Mouse (Mus musculus) stomach, postnatal 0 days (tissue): ENCODE data around the gene Nynrin.

ENCODE experiments used
- CTCF ChIP-seq: IDR thresholded peaks from 2 replicates; pipeline ENCODE4 v1.5.1; 2016; ENCODE audit warnings: antibody characterized with exemption, low read depth, mild to moderate bottlenecking, moderate library complexity
- EP300 ChIP-seq: optimal IDR thresholded peaks from 2 replicates; pipeline ENCODE3; 2016; ENCODE audit warnings: antibody characterized with exemption

DNA sequence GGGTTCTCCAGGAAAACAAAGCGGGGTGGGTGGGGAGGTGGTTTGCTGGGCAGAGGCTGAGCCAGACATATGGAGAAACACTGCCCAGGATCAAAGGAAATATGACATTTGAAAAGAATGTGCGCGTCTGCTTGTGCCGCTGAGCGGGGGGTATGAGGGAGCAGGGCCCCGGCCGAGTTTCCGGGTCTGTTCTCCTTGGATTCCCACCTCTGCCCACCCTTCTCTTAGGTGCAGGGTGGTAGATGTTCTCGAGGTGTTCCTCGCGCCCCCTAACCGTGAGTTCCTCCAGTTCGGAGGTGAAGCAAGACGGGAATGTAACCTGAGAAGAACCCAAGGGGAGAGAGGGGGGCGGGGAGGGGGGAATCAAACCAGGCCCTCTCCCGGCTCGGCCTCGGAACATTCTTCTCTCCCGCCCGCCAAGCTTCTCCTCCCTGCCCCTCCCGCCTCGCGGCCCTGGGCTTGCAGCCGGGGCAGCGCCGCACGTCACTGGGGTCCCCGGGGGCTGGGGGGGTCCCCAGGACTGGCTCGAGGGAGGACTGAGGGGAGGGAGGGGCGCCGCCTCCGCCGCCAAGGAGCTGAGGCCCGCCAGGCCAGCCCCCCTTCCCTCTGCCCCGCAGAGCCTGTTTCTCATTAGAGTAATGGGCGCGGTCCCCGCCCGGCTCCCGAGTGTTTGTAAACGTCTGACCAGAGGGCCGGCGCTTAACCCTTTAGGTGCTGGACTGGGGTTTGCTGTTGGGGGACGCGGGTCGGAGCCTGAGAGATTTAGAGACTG, 30.6 kb upstream of the Nynrin start, which contains the start of gene Nfatc4:
- TF ChIP-seq CTCF (no peak; the same call in none of the 2 replicates), EP300 (no peak)
